In genomic region chr16:30601046-30601832, GRCm38 (mm10) we compare ENCODE assay signal across 8 mouse cellular contexts. TPM values are rescaled to one million over a fixed set of nuclear protein-coding genes. Genes with fewer than 3 reads are reported as not detected.
DNase-seq lines count a peak whose midpoint lies in the region; ATAC-seq and TF ChIP-seq lines count a peak whose summit lies in the region.

No protein-coding gene starts in this region.

- H3K27me3 ChIP-seq in embryonic facial prominence, embryonic 13.5 days, result peaks cover 45% of the 10 kb centered on the region
- H3K27me3 ChIP-seq in heart, embryonic 11.5 days (ENCODE audit: control insufficient read depth, insufficient read depth, low read length), result no peaks in the 10 kb centered on the region
- peaks cover 35% of the 10 kb centered on the region for H3K27me3 ChIP-seq in kidney, embryonic 15.5 days
- H3K27me3 ChIP-seq in liver, embryonic 14.5 days (ENCODE audit: control insufficient read depth, insufficient read depth, low read length), result peaks cover 33% of the 10 kb centered on the region
- H3K27me3 ChIP-seq in neural tube, embryonic 13.5 days, result peaks cover 18% of the 10 kb centered on the region

- peak; percentile 57 to 63 for DNase-seq in spleen, adult 18-20 months
- no peak for DNase-seq in spleen, adult 12 weeks (ENCODE audit: low spot score)
- DNase-seq in liver, embryonic 14.5 days (ENCODE audit: low read depth in 3 of 3, low spot score in 3 of 3), result no peak
- peak; percentile 57 for DNase-seq in thymus, postnatal 14 days

- H3K27ac ChIP-seq in embryonic facial prominence, embryonic 13.5 days, result peak overlapping the region; percentile 39; the same call in 1 of the 2 replicates
- peak overlapping the region; percentile 73 for H3K27ac ChIP-seq in heart, embryonic 11.5 days (ENCODE audit: low read depth, low read length)
- H3K27ac ChIP-seq in kidney, embryonic 15.5 days, result peak overlapping the region; percentile 84
- H3K27ac ChIP-seq in liver, embryonic 14.5 days, result no peak overlapping the region
- peak overlapping the region; percentile 71 for H3K27ac ChIP-seq in neural tube, embryonic 13.5 days (replicated peaks)

- peak overlapping the region; percentile 97 for H3K4me2 ChIP-seq in embryonic facial prominence, embryonic 13.5 days
- H3K4me2 ChIP-seq in heart, embryonic 11.5 days, result peak overlapping the region; percentile 82
- peak overlapping the region; percentile 80 for H3K4me2 ChIP-seq in kidney, embryonic 15.5 days
- H3K4me2 ChIP-seq in liver, embryonic 14.5 days (ENCODE audit: low read depth), result peak overlapping the region; percentile 55
- peak overlapping the region; percentile 95 for H3K4me2 ChIP-seq in neural tube, embryonic 13.5 days

- no peak for TF ChIP-seq EP300 in liver, embryonic 14.5 days (IDR thresholded peaks at IDR 0.05; ENCODE audit: low read depth)

- H3K4me3 ChIP-seq in embryonic facial prominence, embryonic 13.5 days, result peak overlapping the region; percentile 67
- H3K4me3 ChIP-seq in heart, embryonic 11.5 days (ENCODE audit: low read depth, low read length), result peak overlapping the region; percentile 78
- peak overlapping the region; percentile 71 for H3K4me3 ChIP-seq in kidney, embryonic 15.5 days (replicated peaks)
- H3K4me3 ChIP-seq in liver, embryonic 14.5 days (ENCODE audit: insufficient read depth in 1 of 2, low read depth in 2 of 2, low read length in 2 of 2), result peak overlapping the region; percentile 9 to 47
- peak overlapping the region; percentile 57 for H3K4me3 ChIP-seq in neural tube, embryonic 13.5 days

- no peak for ATAC-seq in embryonic facial prominence, embryonic 13.5 days (ENCODE audit: insufficient number of reproducible peaks, insufficient read depth, low FRiP score, low TSS enrichment, low read depth)
- 0 out of 2 replicates have a peak, but pooled peaks have one; percentile 6 for ATAC-seq in heart, embryonic 11.5 days (replicated peaks; ENCODE audit: insufficient number of reproducible peaks, low FRiP score, low TSS enrichment)
- ATAC-seq in kidney, embryonic 15.5 days (replicated peaks; ENCODE audit: low FRiP score), result peak; percentile 9; the same call in 1 of the 2 replicates
- ATAC-seq in liver, embryonic 14.5 days (ENCODE audit: insufficient read depth), result no peak
- no peak for ATAC-seq in neural tube, embryonic 13.5 days (ENCODE audit: low read depth)

- WGBS in embryonic facial prominence, embryonic 13.5 days, result 10% methylated on average over 42 of the region's 42 CpGs
- 6% methylated on average over 42 of the region's 42 CpGs for WGBS in heart, embryonic 11.5 days (ENCODE audit: insufficient replicate concordance)
- 8% methylated on average over 42 of the region's 42 CpGs for WGBS in kidney, embryonic 15.5 days
- 6% methylated on average over 42 of the region's 42 CpGs for WGBS in liver, embryonic 14.5 days (ENCODE audit: insufficient replicate concordance)
- WGBS in neural tube, embryonic 13.5 days, result 9% methylated on average over 42 of the region's 42 CpGs

- H3K36me3 ChIP-seq in embryonic facial prominence, embryonic 13.5 days, result no peaks in the 10 kb centered on the region
- H3K36me3 ChIP-seq in heart, embryonic 11.5 days (ENCODE audit: control insufficient read depth, insufficient read depth, low read length), result no peaks in the 10 kb centered on the region
- no peaks in the 10 kb centered on the region for H3K36me3 ChIP-seq in kidney, embryonic 15.5 days
- H3K36me3 ChIP-seq in liver, embryonic 14.5 days (replicated peaks; ENCODE audit: control insufficient read depth, insufficient read depth, low read depth), result no peaks in the 10 kb centered on the region
- H3K36me3 ChIP-seq in neural tube, embryonic 13.5 days, result no peaks in the 10 kb centered on the region

- no peaks in the 10 kb centered on the region for H3K9me3 ChIP-seq in embryonic facial prominence, embryonic 13.5 days
- H3K9me3 ChIP-seq in heart, embryonic 11.5 days (replicated peaks; ENCODE audit: control insufficient read depth, low read length), result no peaks in the 10 kb centered on the region
- H3K9me3 ChIP-seq in kidney, embryonic 15.5 days (replicated peaks), result no peaks in the 10 kb centered on the region
- H3K9me3 ChIP-seq in liver, embryonic 14.5 days (ENCODE audit: control insufficient read depth, low read length), result no peaks in the 10 kb centered on the region
- H3K9me3 ChIP-seq in neural tube, embryonic 13.5 days, result no peaks in the 10 kb centered on the region

- peak; percentile 55 for TF ChIP-seq CTCF in liver, embryonic 14.5 days (IDR thresholded peaks at IDR 0.05; ENCODE audit: low read depth)

- peaks cover 67% of the 10 kb centered on the region for H3K4me1 ChIP-seq in embryonic facial prominence, embryonic 13.5 days
- peaks cover 47% of the 10 kb centered on the region for H3K4me1 ChIP-seq in heart, embryonic 11.5 days (ENCODE audit: control insufficient read depth, insufficient read depth, low read length)
- peaks cover 70% of the 10 kb centered on the region for H3K4me1 ChIP-seq in kidney, embryonic 15.5 days
- H3K4me1 ChIP-seq in liver, embryonic 14.5 days (replicated peaks; ENCODE audit: control insufficient read depth in 2 of 2, insufficient read depth in 2 of 2, low read length in 1 of 2), result peaks cover 0 to 5% of the 10 kb centered on the region in 2 experiments; a peak in 1 of 4 replicates
- peaks cover 74% of the 10 kb centered on the region for H3K4me1 ChIP-seq in neural tube, embryonic 13.5 days (replicated peaks)

- peak overlapping the region; percentile 83 for H3K9ac ChIP-seq in embryonic facial prominence, embryonic 13.5 days
- H3K9ac ChIP-seq in heart, embryonic 11.5 days (ENCODE audit: low read depth, low read length), result peak overlapping the region; percentile 83
- peak overlapping the region; percentile 68 for H3K9ac ChIP-seq in kidney, embryonic 15.5 days
- H3K9ac ChIP-seq in liver, embryonic 14.5 days (replicated peaks), result no peak overlapping the region
- H3K9ac ChIP-seq in neural tube, embryonic 13.5 days, result peak overlapping the region; percentile 73

RNA-seq across cellular contexts. Expression of gene Fam43a, which starts 1.7 kb away (rescaled TPM):
- polyA plus RNA-seq in embryonic facial prominence, embryonic 13.5 days (2015; fragmentation: Nextera tagmentation; extraction: Ambion mirVana), result 13.2 and 16.8 TPM in 2 replicates
- polyA plus RNA-seq in heart, embryonic 11.5 days (2014; fragmentation: Nextera tagmentation; extraction: Ambion mirVana), result 5.7 and 6.6 TPM in 2 replicates
- 22.5 and 25.1 TPM in 2 replicates for polyA plus RNA-seq in kidney, embryonic 15.5 days (2015; fragmentation: Nextera tagmentation; extraction: Ambion mirVana)
- 2.7 and 2.9 TPM in 2 replicates for polyA plus RNA-seq in liver, embryonic 14.5 days (2012; rRNA removed)
- 1.6 and 2.0 TPM in 2 replicates for polyA plus RNA-seq in liver, embryonic 14.5 days (2014; fragmentation: Nextera tagmentation; extraction: Ambion mirVana)
- polyA plus RNA-seq in neural tube, embryonic 13.5 days (2015; fragmentation: Nextera tagmentation; extraction: Ambion mirVana), result 20.2 and 21.4 TPM in 2 replicates

RNA-seq across cellular contexts. Expression of gene Lsg1, which starts 13.8 kb away (rescaled TPM):
- polyA plus RNA-seq in embryonic facial prominence, embryonic 13.5 days (2015; fragmentation: Nextera tagmentation; extraction: Ambion mirVana), result 72.1 and 78.2 TPM in 2 replicates
- polyA plus RNA-seq in heart, embryonic 11.5 days (2014; fragmentation: Nextera tagmentation; extraction: Ambion mirVana), result 47.8 and 51.3 TPM in 2 replicates
- 69.4 and 73.0 TPM in 2 replicates for polyA plus RNA-seq in kidney, embryonic 15.5 days (2015; fragmentation: Nextera tagmentation; extraction: Ambion mirVana)
- 7.1 and 12.3 TPM in 2 replicates for polyA plus RNA-seq in liver, embryonic 14.5 days (2012; rRNA removed)
- 28.2 and 28.8 TPM in 2 replicates for polyA plus RNA-seq in liver, embryonic 14.5 days (2014; fragmentation: Nextera tagmentation; extraction: Ambion mirVana)
- 52.4 and 54.5 TPM in 2 replicates for polyA plus RNA-seq in neural tube, embryonic 13.5 days (2015; fragmentation: Nextera tagmentation; extraction: Ambion mirVana)

RNA-seq across cellular contexts. Expression of gene Tmem44, which starts 50.6 kb away (rescaled TPM):
- 32.5 and 32.7 TPM in 2 replicates for polyA plus RNA-seq in embryonic facial prominence, embryonic 13.5 days (2015; fragmentation: Nextera tagmentation; extraction: Ambion mirVana)
- polyA plus RNA-seq in heart, embryonic 11.5 days (2014; fragmentation: Nextera tagmentation; extraction: Ambion mirVana), result 16.4 and 17.2 TPM in 2 replicates
- polyA plus RNA-seq in kidney, embryonic 15.5 days (2015; fragmentation: Nextera tagmentation; extraction: Ambion mirVana), result 15.0 and 18.6 TPM in 2 replicates
- polyA plus RNA-seq in liver, embryonic 14.5 days (2012; rRNA removed), result 0.85 and 0.87 TPM in 2 replicates
- 0.46 and 0.48 TPM in 2 replicates for polyA plus RNA-seq in liver, embryonic 14.5 days (2014; fragmentation: Nextera tagmentation; extraction: Ambion mirVana)
- 61.3 and 69.3 TPM in 2 replicates for polyA plus RNA-seq in neural tube, embryonic 13.5 days (2015; fragmentation: Nextera tagmentation; extraction: Ambion mirVana)

Comparison
In these comparisons a context has a peak if more than half of its experiments do, and no peak if none do; other contexts are left out.
1. DNase-seq: peak in spleen, adult 18-20 months (2 of 2) and thymus, postnatal 14 days (single experiment); none in spleen, adult 12 weeks (single experiment) and liver, embryonic 14.5 days (0 of 3).
2. ATAC-seq: peak in heart, embryonic 11.5 days (single experiment) and kidney, embryonic 15.5 days (single experiment); none in embryonic facial prominence, embryonic 13.5 days (single experiment), liver, embryonic 14.5 days (single experiment) and neural tube, embryonic 13.5 days (single experiment).
3. H3K4me3 ChIP-seq: peak in every context shown above with its lines; median percentile 78 in heart, embryonic 11.5 days; 71 in kidney, embryonic 15.5 days; 67 in embryonic facial prominence, embryonic 13.5 days; 57 in neural tube, embryonic 13.5 days; 28 in liver, embryonic 14.5 days.
4. Peak in every context shown above with its lines, with median percentiles within 50 percentile points of each other: H3K4me2 ChIP-seq.